Mouse (Mus musculus) hindbrain, embryonic 11.5 days (tissue): ENCODE measurements around the gene Nfia. TPM values are rescaled to one million over a fixed set of nuclear protein-coding genes. Genes with fewer than 3 reads are reported as not detected.

Source experiments
- ATAC-seq: fragments of 200-750 bp; cut with Nextera tagmentation; 2 replicates; pipeline ENCODE4 v1.8.0; 2017; ENCODE audit warnings: mild to moderate bottlenecking, moderate TSS enrichment, moderate library complexity; ENCODE audit not compliant: low FRiP score
- DNase-seq: peaks from one replicate; pipeline ENCODE4 v3.0.0-alpha.2; 2015; ENCODE audit warnings: low spot score
- H3K27ac ChIP-seq: fragments of 300-500 bp; sonication (generic); 2 replicates; pipeline ENCODE4 v1.5.1; 2014; ENCODE audit warnings: mild to moderate bottlenecking, low read depth, low read length
- H3K27me3 ChIP-seq: fragments of 300-500 bp; sonication (generic); 2 replicates; pipeline ENCODE4 v1.6.1; 2014; ENCODE audit warnings: mild to moderate bottlenecking, low read length, moderate library complexity, mixed read lengths; ENCODE audit not compliant: control insufficient read depth, insufficient read depth
- H3K36me3 ChIP-seq: fragments of 300-500 bp; sonication (generic); 2 replicates; pipeline ENCODE4 v1.6.1; 2014; ENCODE audit warnings: mild to moderate bottlenecking, low read length, moderate library complexity, mixed read lengths; ENCODE audit not compliant: control insufficient read depth, insufficient read depth
- H3K4me1 ChIP-seq: fragments of 300-500 bp; sonication (generic); replicated peaks from 2 replicates; pipeline ENCODE4 v1.6.1; 2014; ENCODE audit warnings: low read length, mixed read lengths; ENCODE audit not compliant: control insufficient read depth, insufficient read depth
- H3K4me2 ChIP-seq: fragments of 300-500 bp; sonication (generic); replicated peaks from 2 replicates; pipeline ENCODE4 v1.6.1; 2014; ENCODE audit warnings: mild to moderate bottlenecking, low read depth, low read length
- H3K4me3 ChIP-seq: fragments of 300-500 bp; sonication (generic); 2 replicates; pipeline ENCODE4 v1.5.1; 2014; ENCODE audit warnings: low read depth, low read length
- H3K9ac ChIP-seq: fragments of 300-500 bp; sonication (generic); 2 replicates; pipeline ENCODE4 v1.6.1; 2014; ENCODE audit warnings: low read depth, low read length
- H3K9me3 ChIP-seq: fragments of 300-500 bp; sonication (generic); 2 replicates; pipeline ENCODE4 v1.6.1; 2016; ENCODE audit warnings: low read length; ENCODE audit not compliant: control insufficient read depth
- WGBS: fragments of 180-500 bp; shearing (Covaris S2); extraction: QIAGEN DNeasy Blood & Tissue Kit; methylation state at CpG from one replicate; pipeline ENCODE4 v1.1.7; 2014; 5-methylcytosine and 5-hydroxymethylcytosine counted together
- polyA plus RNA-seq: library from polyadenylated mRNA; unstranded; fragments of >200 nt; fragmentation: Nextera tagmentation; extraction: Ambion mirVana; gene quantifications from 2 replicates; pipeline ENCODE4 v1.2.1, GENCODE M21; 2014

Nfia gene
- polyA plus RNA-seq, 1 experiment from 2014 or later = 45.6 TPM

DNA sequence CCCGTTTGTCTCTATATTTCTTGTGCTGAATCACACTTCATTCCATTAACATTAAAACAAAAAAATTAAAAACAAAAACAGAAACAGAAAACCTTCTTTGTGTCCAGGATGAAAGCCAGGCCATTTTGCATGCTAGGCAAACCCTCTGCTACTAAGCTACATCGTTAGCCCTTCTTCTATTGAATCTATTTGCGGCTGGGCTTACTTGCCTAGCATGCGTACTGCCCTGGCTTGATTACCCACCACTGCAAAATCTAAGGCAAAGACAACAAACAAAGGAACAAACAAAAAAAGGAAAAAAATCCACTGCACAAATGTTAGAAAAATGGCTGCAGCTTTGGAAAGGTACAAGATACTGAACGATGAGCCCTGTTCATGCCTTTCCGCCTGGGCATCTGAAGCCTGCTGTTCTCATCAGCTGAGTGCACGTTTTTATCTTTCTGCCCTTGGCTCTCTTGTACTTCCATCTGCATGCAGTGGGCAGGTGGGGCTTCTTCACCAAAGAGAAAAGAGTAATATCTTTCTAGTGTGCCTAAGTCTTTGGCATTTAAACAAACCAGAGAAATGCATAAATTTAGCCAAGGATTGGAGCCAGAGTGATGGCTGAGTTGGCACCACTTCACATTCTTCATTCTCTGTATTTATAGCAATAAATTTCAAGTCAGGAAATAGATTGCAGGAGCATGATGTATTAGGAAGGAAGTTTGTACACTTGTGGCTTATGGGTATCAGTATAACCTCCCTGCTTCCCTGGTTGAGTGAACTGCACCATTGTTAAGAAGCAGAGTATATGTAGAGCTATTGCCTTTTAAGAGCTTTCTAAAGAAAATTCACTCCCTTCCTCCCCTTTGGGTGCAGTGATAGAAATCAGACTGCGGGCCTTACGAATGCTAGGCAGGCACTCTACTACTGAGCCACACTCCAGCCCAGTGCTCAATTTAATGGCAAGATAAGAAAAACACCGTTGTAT, 121.7 kb downstream of the Nfia start:
- Histone ChIP-seq H3K4me1 (no peaks in the 10 kb centered on the region), H3K36me3 (no peaks in the 10 kb centered on the region), H3K4me2 (no peak overlapping the region), H3K9me3 (no peaks in the 10 kb centered on the region), H3K27me3 (no peaks in the 10 kb centered on the region), H3K9ac (no peak overlapping the region), H3K4me3 (no peak overlapping the region), H3K27ac (no peak overlapping the region)
- no peak for DNase-seq
- no peak for ATAC-seq
- WGBS = 87% methylated on average over 10 of the region's 10 CpGs

DNA sequence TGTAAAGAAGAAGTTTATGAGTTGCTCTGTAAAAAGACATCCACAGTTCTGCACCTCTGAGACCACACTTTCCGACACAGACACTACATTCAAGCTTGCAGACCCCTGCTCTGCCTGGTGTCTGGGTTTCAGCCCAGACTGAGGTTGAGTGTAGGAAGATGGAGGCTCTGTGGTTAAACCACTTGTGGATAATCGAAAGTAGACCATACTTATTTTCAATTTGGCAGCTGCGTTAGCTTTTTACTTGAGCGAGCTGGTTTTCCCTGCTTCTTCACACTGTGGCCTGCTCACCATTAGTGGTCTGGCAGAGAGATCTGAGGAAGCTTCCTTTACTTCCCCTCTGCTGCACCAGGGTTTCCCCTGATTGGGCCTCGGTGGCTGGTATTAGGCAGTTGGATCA, 123.4 kb downstream of the Nfia start:
- ATAC-seq = no peak
- DNase-seq = no peak
- H3K36me3 ChIP-seq = no peaks in the 10 kb centered on the region
- H3K27ac ChIP-seq = no peak overlapping the region
- H3K4me1 ChIP-seq = no peaks in the 10 kb centered on the region
- H3K4me3 ChIP-seq = no peak overlapping the region
- H3K9me3 ChIP-seq = no peaks in the 10 kb centered on the region
- no peak overlapping the region for H3K9ac ChIP-seq
- 86% methylated on average over 5 of the region's 5 CpGs for WGBS
- H3K4me2 ChIP-seq = no peak overlapping the region
- H3K27me3 ChIP-seq = no peaks in the 10 kb centered on the region

DNA sequence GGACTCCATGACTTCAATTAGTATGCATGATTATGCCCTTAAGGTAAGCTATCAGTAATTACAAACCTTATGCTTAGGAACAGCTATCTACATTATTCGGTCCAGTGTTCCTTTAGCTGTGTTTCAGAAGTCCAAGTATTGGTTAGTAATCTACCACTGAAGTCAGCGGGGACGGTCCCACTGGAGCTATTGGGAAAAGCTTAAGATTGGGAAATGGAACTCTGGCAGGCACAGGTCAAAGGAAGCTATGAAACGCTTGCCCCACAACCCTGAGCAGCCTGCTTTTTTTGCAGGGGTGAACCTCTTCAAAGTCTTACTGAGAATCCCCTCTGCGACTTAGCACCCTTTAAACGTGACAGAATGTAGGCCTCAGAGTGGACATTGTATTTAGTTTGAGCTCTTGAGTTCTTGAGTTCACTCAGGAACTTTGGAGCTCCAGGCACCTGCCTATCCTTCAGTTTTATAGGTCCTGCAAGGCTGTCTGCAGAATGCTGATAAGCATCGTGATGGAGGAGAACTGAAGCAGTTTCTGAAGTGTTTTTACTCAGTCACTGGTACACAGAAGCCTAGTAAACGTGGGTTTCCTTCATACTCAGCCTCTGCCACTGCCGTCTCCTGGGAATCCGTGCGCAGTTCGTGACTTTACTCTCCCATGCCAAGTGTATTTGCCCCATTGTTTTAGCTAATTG, 127.9 kb downstream of the Nfia start:
- 86% methylated on average over 12 of the region's 12 CpGs for WGBS
- Histone ChIP-seq H3K9ac (no peak overlapping the region), H3K36me3 (no peaks in the 10 kb centered on the region), H3K27ac (no peak overlapping the region), H3K9me3 (no peaks in the 10 kb centered on the region), H3K4me1 (no peaks in the 10 kb centered on the region), H3K4me2 (no peak overlapping the region), H3K4me3 (no peak overlapping the region), H3K27me3 (no peaks in the 10 kb centered on the region)
- no peak for ATAC-seq
- DNase-seq = no peak

DNA sequence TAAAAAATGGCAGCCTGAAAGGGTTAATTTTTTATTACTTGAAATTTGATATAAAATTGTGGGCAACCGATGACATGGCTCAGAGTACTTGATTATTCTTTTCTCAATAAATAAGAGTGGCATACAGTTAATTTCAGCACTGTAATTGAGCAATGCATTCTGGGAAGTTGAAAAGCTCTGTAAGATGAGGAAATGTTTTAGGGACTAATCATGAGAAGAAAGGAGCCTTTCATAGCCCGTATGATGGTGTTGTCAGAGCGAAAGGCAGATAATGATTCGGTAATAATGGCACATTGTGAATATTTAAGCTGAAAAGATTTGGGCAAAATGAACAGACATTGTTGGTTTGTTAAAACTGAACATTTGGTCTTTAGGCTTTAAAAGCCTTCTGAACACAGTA, 133.3 kb downstream of the Nfia start:
- ATAC-seq = no peak
- H3K27me3 ChIP-seq = no peaks in the 10 kb centered on the region
- DNase-seq = no peak
- no peak overlapping the region for H3K4me3 ChIP-seq
- no peak overlapping the region for H3K9ac ChIP-seq
- no peak overlapping the region for H3K4me2 ChIP-seq
- WGBS = 74% methylated on average over 4 of the region's 4 CpGs
- H3K27ac ChIP-seq = no peak overlapping the region
- no peaks in the 10 kb centered on the region for H3K4me1 ChIP-seq
- no peaks in the 10 kb centered on the region for H3K36me3 ChIP-seq
- H3K9me3 ChIP-seq = no peaks in the 10 kb centered on the region

- Histone ChIP-seq H3K4me1 (no peaks in the 10 kb centered on the region), H3K27me3 (no peaks in the 10 kb centered on the region), H3K27ac (no peak overlapping the region), H3K9me3 (no peaks in the 10 kb centered on the region), H3K4me3 (no peak overlapping the region), H3K36me3 (no peaks in the 10 kb centered on the region), H3K4me2 (no peak overlapping the region), H3K9ac (no peak overlapping the region)
- 81% methylated on average over 4 of the region's 4 CpGs for WGBS
- DNase-seq = no peak
- ATAC-seq = no peak
Observed at GRCm38 (mm10) chr4:97908576-97909147, 136.1 kb downstream of the Nfia start.

DNA sequence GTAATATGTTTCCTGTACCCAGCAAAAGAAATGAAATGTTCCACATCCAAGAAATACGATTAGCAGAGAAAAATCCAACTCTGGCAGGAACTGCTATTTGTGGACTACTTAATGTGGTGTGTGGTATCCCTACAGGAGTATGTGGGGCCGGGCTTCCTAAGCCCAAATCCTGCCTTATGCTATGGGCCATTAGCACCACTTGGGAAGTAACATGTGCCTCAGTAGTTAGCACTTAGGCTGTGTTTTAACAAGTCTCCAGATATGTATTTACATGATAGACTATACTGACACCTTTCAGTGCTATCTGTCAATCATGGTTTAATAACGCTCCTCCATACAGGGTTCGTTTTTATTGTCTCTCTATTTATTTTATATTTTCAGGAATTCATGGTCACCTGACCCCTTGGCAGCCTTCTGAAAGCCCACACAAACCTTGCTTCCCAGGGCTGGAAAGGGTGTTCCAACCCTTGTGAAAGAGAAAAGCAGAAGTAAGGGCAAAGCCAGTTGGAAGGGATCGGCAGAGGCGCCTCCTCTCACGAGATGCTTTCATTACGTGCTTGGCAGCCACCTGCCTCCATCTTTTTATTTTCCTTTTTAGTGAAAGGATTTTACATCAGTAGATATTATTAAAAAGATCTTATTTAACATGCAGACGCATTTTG, 137.7 kb downstream of the Nfia start:
- H3K27ac ChIP-seq = no peak overlapping the region
- H3K9ac ChIP-seq = no peak overlapping the region
- DNase-seq (no peak), ATAC-seq (no peak)
- no peaks in the 10 kb centered on the region for H3K9me3 ChIP-seq
- H3K27me3 ChIP-seq = no peaks in the 10 kb centered on the region
- no peak overlapping the region for H3K4me2 ChIP-seq
- H3K4me3 ChIP-seq = no peak overlapping the region
- H3K36me3 ChIP-seq = no peaks in the 10 kb centered on the region
- no peaks in the 10 kb centered on the region for H3K4me1 ChIP-seq
- WGBS = 90% methylated on average over 9 of the region's 9 CpGs

- Histone ChIP-seq H3K4me2 (no peak overlapping the region), H3K4me3 (no peak overlapping the region), H3K9ac (no peak overlapping the region), H3K36me3 (no peaks in the 10 kb centered on the region), H3K27me3 (no peaks in the 10 kb centered on the region), H3K9me3 (no peaks in the 10 kb centered on the region), H3K27ac (no peak overlapping the region), H3K4me1 (no peaks in the 10 kb centered on the region)
- WGBS = 90% methylated on average over 27 of the region's 27 CpGs
- ATAC-seq = no peak
- no peak for DNase-seq
Observed at GRCm38 (mm10) chr4:97910777-97911580, 138.4 kb downstream of the Nfia start.

- ATAC-seq (no peak), DNase-seq (no peak)
- H3K4me2 ChIP-seq = no peak overlapping the region
- no peaks in the 10 kb centered on the region for H3K9me3 ChIP-seq
- no peak overlapping the region for H3K4me3 ChIP-seq
- H3K27me3 ChIP-seq = no peaks in the 10 kb centered on the region
- H3K4me1 ChIP-seq = no peaks in the 10 kb centered on the region
- WGBS = 94% methylated on average over 7 of the region's 7 CpGs
- H3K27ac ChIP-seq = no peak overlapping the region
- H3K9ac ChIP-seq = no peak overlapping the region
- no peaks in the 10 kb centered on the region for H3K36me3 ChIP-seq
Observed at GRCm38 (mm10) chr4:97911755-97912154, 139.2 kb downstream of the Nfia start.
